Mouse (Mus musculus) megakaryocyte-erythroid progenitor cell, adult 5 weeks (primary cell): Measurements from ENCODE around the gene Ube2b. TPM values are rescaled to one million over a fixed set of nuclear protein-coding genes. Genes with fewer than 3 reads are reported as not detected.

Experiments
- polyA plus RNA-seq: library from polyadenylated mRNA; stranded (reverse); fragments of >175 nt; gene quantifications from 2 replicates; pipeline ENCODE4 v1.2.3, GENCODE M21; 2012

Gene Ube2b
- polyA plus RNA-seq: 166 and 167 TPM in 2 replicates

GRCm38 (mm10) chr11:52000290-52000962 is at the start of gene Ube2b:
Gene Ube2b (minus strand): TSS chr11:52000762.

GRCm38 (mm10) chr11:52003772-52004528 is 3.4 kb upstream of the Ube2b start, which contains the start of gene Cdkl3:
Gene Cdkl3 (plus strand): TSS chr11:52004221.

GRCm38 (mm10) chr11:51967443-51968401 is 32.8 kb downstream of the Ube2b start, which contains the start of gene Cdkn2aipnl:
Gene Cdkn2aipnl (plus strand): TSS chr11:51967661.

Other genes with a start within 250 kb of the Ube2b start
- gene Sec24a, start 237.1 kb downstream of the Ube2b start, polyA plus RNA-seq: 19.9 and 22.4 TPM in 2 replicates
- 4.1 and 4.4 TPM in 2 replicates for gene Sar1b, start 237.1 kb downstream of the Ube2b start, polyA plus RNA-seq
- gene Jade2, start 143.1 kb downstream of the Ube2b start, polyA plus RNA-seq: 16.9 and 20.3 TPM in 2 replicates
- 32.3 and 34.7 TPM in 2 replicates for gene Cdkn2aipnl, start 33.1 kb downstream of the Ube2b start, polyA plus RNA-seq
- gene Cdkl3, start 3.5 kb upstream of the Ube2b start, polyA plus RNA-seq: 0.94 and 1.5 TPM in 2 replicates
- 13.6 and 18.5 TPM in 2 replicates for gene Ppp2ca, start 97.9 kb upstream of the Ube2b start, polyA plus RNA-seq
- not detected in 2 replicates for gene Olfr1373, start 144.8 kb upstream of the Ube2b start, polyA plus RNA-seq
- gene Olfr1371, start 213.2 kb upstream of the Ube2b start, polyA plus RNA-seq: not detected in 2 replicates
- 14.5 and 19.4 TPM in 2 replicates for gene Skp1a, start 231.2 kb upstream of the Ube2b start, polyA plus RNA-seq